Mouse (Mus musculus) MEL (cell line): ENCODE results near the gene Cstf2t. TPM values are rescaled to one million over a fixed set of nuclear protein-coding genes. Genes with fewer than 3 reads are reported as not detected.

Experiments used
- DNase-seq: peaks from one replicate; pipeline ENCODE4 v3.0.0; 2011; ENCODE audit warnings: low read depth, low spot score
- H3K27ac ChIP-seq: 2 replicates; pipeline ENCODE4 v1.5.1; 2012; ENCODE audit warnings: low read depth, mild to moderate bottlenecking, control low read depth, low read length, moderate library complexity; ENCODE audit not compliant: control insufficient read depth
- H3K27me3 ChIP-seq, 2 experiments: fragments of 150-350 bp in 1 of 2; sonication (generic) in 1 of 2; 2 replicates each; pipeline ENCODE4 v1.6.1; 2012; ENCODE audit warnings: low read length in 2 of 2, mild to moderate bottlenecking in 2 of 2, improper control_type of control experiment in 1 of 2, moderate library complexity in 1 of 2; ENCODE audit not compliant: insufficient read depth in 2 of 2, control insufficient read depth in 1 of 2
- H3K36me3 ChIP-seq, 2 experiments: 2 replicates each; pipeline ENCODE4 v1.6.1; 2012 to 2014; ENCODE audit warnings: low read length in 2 of 2, improper control_type of control experiment in 1 of 2, inconsistent platforms in 1 of 2, mild to moderate bottlenecking in 1 of 2; ENCODE audit not compliant: insufficient read depth in 2 of 2, control insufficient read depth in 1 of 2
- H3K4me1 ChIP-seq, 2 experiments: fragments of 150-350 bp in 1 of 2; sonication (generic) in 1 of 2; 2 replicates each; pipeline ENCODE4 v1.6.1; 2012; ENCODE audit warnings: low read length in 2 of 2, improper control_type of control experiment in 1 of 2, mild to moderate bottlenecking in 1 of 2; ENCODE audit not compliant: insufficient read depth in 2 of 2, control insufficient read depth in 1 of 2
- H3K4me3 ChIP-seq, 2 experiments: fragments of 150-350 bp in 1 of 2; sonication (generic) in 1 of 2; 2 replicates each; pipeline ENCODE4 v1.5.1; 2012; ENCODE audit warnings: low read depth in 2 of 2, low read length in 2 of 2, mild to moderate bottlenecking in 2 of 2, moderate library complexity in 2 of 2, control low read depth in 1 of 2, improper control_type of control experiment in 1 of 2; ENCODE audit not compliant: control insufficient read depth in 1 of 2, insufficient read depth in 1 of 2
- H3K79me2 ChIP-seq: 2 replicates; pipeline ENCODE4 v1.6.1; 2012; ENCODE audit warnings: mild to moderate bottlenecking, low read length, moderate library complexity; ENCODE audit not compliant: control insufficient read depth, poor library complexity, insufficient read depth
- H3K9ac ChIP-seq: 2 replicates; pipeline ENCODE4 v1.6.1; 2012; ENCODE audit warnings: low read depth, mild to moderate bottlenecking, control low read depth, low read length, moderate library complexity; ENCODE audit not compliant: control insufficient read depth, poor library complexity, severe bottlenecking
- H3K9me3 ChIP-seq: fragments of 150-350 bp; sonication (generic); replicated peaks from 2 replicates; pipeline ENCODE4 v1.6.1; 2012; ENCODE audit warnings: mild to moderate bottlenecking, low read length, improper control_type of control experiment, moderate library complexity; ENCODE audit not compliant: insufficient read depth
- CHD1 ChIP-seq: IDR thresholded peaks from 2 replicates; pipeline ENCODE4 v1.6.1; 2012; ENCODE audit warnings: low read depth, mild to moderate bottlenecking, inconsistent platforms, low read length, improper control_type of control experiment
- polyA plus RNA-seq, 2 experiments: library from polyadenylated mRNA; stranded (reverse) in 1 of 2; unstranded in 1 of 2; fragments of >175 nt in 1 of 2; fragments of >200 nt in 1 of 2; gene quantifications; 2 replicates each; pipeline versions ENCODE4 v1.2.1 to v1.2.4; 2012; ENCODE audit warnings: low replicate concordance in 2 of 2, low read depth in 1 of 2; ENCODE audit not compliant: insufficient read length in 2 of 2, insufficient read depth in 1 of 2, missing spikeins in 1 of 2
- total RNA-seq: library from RNA; depleted of rRNA; stranded (reverse); fragments of 300-350 nt; gene quantifications from 2 replicates; pipeline ENCODE4 v1.2.3, GENCODE M21; 2012

Gene Cstf2t
- total and polyA plus RNA-seq, 3 experiments, result not detected

DNA sequence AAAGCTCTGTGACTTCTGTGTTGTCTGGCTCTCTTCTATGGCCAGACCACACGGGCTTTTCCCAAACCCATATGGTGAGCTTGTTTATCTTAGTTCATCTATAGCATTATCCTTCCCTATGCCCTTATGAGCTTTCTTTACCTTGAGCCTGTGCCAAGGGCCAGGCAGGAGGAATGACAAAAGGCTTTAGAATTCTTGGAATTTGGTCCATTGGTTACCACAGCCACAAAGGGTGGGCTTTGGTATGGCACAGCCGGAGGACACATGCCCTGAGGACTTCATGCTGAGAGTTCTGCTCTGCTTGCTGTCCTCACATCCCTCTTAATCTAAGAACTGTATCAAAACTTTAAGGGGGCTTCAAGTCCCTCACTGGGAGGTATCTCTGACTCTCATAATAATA, 53.7 kb downstream of the Cstf2t start:
- H3K36me3 ChIP-seq, result no peaks in the 10 kb centered on the region

More for the DNA sequence above, 53.7 kb downstream of the Cstf2t start:
- Histone ChIP-seq H3K79me2 (no peaks in the 10 kb centered on the region), H3K4me3 (no peak overlapping the region), H3K4me1 (no peaks in the 10 kb centered on the region), H3K27ac (no peak overlapping the region), H3K9ac (no peak overlapping the region), H3K9me3 (no peaks in the 10 kb centered on the region), H3K27me3 (no peaks in the 10 kb centered on the region)
- no peak for DNase-seq
- TF ChIP-seq CHD1, result no peak
